Mouse (Mus musculus): ENCODE data around the gene Epn2.

Epn2 gene

DNA sequence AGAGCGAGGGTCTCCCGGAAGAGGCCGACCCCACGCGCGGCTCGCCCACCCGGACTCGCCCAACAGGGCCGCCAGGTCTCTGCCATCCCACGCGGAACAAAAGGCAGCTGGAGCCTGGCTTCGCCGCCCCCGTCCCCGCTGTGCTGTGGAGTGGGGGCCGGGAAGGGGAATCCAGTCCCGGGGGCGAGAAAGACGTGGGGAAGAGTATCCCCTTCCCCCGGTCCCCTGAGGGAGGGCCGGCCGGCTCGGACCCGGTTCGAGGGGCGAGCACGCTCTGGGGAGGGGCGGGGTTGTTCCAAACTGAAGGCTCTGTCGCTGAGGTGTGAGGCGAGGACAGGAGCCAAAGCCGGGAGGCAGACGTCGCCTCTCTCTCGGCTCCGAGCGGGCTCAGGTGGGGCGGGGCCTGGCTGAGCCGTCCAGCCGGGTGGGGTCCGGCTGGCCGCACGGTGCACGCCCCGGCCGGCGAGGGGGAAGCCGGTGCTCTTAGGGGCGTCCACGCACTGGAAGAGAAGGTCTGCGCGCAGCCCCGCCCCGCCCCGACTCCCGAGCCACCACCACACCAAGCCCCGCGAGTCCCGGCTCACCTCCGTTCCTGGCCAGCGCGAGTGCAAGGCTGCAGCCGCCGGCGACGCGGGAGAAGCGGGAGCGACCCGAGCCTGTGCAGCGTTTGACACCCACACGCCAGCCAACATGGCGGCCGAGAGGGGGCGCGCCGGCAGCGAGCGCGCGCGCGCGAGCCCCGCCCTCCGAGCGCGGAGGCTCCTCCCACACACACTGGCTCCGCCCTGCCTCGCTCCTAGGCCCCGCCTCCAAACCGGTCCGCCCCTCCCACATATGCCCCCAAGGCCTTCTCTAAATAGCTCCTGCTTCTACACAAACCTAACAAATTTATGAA is at the start of gene Epn2:
Gene Epn2, minus strand, starts transcription at position 705 of the 895 bp plus-strand sequence.
- peak; percentile 70 for DNase-seq (ENCODE audit: low read depth, low spot score)

DNA sequence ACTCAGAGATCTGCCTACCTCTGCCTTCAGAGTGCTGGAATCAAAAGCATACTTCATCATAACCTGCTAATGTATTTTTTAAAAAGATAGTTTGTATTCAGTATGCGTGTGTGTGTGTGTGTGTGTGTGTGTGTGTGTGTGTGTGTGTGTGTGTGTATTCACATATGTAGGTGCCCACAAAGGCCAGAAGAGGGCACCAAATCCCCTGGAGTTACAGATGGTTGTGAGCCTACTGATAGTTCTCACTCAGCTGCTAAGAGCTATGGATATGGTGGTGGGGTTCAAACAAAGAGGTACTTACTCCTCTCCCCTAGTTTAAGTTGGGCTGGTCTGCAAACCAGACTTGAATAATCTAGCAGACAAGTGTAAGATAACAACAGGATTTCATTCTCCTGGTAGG is 47.0 kb upstream of the Epn2 start:
- no peak for DNase-seq (ENCODE audit: low read depth, low spot score)

DNA sequence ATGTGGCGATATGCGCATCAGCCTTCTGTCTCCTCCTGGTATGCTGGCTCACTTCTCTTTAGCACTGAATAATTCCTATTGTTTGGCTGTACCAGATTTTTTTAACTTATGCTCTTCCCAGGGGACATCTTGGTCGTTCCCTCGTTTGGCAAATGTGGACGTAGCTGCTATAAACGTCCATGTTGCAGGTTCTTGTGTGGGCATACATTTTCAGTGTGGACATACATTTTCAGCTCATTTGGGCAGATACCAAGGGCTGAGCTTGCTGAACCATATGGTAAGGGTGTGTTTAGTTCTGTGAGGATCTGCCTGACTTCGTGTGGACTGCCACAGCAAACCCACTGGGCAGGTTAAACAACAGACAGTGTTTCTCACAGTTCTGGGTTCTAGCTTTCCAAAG is 45.6 kb upstream of the Epn2 start:
- DNase-seq (ENCODE audit: low read depth, low spot score): no peak

DNA sequence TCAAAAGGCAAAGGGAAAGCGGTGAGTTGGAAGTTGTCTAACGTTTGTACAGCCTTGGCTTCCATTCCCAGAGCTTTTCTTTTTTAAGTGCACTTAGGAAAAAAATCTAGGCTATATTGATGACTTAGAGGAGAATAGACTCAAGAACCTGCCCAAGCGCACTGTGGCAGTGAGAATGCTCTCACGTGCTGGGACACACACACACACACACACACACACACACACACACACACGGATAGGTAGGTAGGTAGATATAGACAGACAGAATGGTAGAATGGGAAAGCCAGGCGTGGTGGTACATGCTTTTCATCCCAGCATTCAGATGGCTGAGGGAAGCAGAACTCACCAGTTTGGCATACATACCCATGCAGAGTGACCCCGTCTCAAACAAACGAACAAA is 41.3 kb upstream of the Epn2 start:
- no peak for DNase-seq (ENCODE audit: low read depth, low spot score)

DNA sequence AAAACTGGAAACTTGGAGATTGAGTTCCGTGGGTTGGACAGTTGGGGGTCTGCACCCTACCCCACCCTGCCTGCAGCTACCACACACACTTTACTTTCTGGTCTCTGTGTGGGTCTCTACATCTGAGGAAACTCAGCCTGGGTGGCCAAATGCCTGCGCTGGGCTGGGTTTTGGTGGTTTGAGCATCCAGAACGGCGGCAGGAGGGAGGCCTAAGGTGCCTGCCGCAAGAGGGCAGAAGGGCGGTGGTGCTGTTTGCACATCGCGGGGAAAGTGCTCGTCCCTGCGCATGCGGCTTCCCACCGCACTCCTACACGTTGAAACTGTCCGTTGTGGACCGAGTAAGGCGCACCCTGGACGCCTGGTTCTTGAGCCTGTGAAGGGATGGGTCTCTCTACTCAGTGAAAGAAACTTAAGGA is 40.8 kb upstream of the Epn2 start:
- peak; percentile 28 for DNase-seq (ENCODE audit: low read depth, low spot score)

DNA sequence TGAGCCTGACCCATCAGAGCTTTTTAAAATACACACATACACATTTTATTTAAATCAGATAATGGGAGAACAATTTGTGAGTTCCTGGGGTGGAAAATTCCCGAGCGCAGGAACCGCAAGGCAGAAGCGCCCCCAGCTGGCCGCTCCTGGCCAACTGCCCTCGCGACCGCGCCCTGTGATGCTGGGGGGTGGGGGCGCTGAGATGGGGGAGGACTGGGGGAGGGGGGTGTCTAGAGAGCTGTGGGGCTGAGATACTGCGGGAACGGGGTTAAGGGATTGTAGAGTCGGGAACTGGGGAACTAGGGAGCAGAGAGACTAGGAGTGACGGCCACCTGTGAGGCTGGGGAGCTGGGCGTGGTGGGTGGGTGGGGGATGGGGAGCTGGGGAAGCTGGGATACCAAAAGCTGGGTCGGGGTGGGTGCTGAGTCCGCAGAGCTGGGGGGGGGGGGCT is 40.3 kb upstream of the Epn2 start:
- DNase-seq (ENCODE audit: low read depth, low spot score): peak; percentile 17

DNA sequence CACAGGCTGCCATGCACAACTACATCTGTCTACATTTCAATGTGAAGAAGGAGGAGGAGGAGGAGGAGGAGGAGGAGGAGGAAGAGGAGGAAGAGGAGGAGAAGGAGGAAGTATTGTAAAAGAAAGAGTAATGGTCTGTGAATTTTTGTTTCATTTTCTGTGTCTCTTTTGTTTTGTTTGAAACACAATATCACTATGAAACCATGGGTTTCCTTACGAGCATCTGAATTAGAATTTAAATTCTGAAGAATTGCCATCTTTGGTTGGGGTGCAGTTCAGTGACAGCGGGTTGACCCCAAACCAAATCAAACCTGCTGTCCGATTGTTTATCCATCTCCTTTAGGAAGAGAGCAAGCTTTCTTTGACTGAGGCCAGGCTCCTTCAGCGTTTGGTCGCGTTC is 39.9 kb upstream of the Epn2 start:
- no peak for DNase-seq (ENCODE audit: low read depth, low spot score)

DNA sequence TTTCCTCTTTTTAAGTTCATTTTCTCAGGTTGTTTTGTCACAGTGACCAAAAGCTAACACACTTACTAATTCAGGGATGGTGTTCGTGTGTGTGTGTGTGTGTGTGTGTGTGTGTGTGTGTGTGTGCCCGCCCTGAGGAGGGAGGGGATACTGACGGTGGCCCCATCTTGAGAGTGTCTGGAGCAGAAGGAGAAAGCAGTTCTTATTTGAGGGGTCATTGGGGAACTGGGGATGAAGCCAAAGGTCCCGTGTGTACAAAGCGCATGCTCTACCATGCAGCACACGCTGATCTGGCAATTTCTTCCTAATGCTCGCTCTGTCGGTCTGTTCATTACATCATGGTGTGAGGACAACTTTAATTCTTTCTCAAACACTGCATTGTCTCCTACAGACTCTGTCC is 39.1 kb upstream of the Epn2 start:
- no peak for DNase-seq (ENCODE audit: low read depth, low spot score)

DNA sequence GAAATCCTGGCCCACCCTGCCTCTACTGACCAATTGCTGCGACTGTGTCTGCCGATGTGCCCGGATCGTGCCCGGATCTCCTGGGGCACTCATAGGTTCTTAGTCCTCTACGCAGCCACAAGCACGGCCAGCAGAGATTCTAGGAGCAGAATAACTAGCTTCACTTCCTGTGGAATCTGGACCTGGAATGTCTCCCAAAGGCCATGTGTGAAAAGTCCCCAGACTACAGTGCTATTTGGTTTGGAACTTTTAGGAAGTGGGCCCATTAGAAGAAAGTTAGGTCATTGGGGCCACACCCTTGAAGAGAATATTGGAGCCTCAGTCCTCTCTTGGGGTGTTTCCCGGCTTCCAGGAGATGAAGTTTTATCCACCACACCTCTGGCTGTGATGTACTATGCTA is 38.6 kb upstream of the Epn2 start:
- no peak for DNase-seq (ENCODE audit: low read depth, low spot score)

DNA sequence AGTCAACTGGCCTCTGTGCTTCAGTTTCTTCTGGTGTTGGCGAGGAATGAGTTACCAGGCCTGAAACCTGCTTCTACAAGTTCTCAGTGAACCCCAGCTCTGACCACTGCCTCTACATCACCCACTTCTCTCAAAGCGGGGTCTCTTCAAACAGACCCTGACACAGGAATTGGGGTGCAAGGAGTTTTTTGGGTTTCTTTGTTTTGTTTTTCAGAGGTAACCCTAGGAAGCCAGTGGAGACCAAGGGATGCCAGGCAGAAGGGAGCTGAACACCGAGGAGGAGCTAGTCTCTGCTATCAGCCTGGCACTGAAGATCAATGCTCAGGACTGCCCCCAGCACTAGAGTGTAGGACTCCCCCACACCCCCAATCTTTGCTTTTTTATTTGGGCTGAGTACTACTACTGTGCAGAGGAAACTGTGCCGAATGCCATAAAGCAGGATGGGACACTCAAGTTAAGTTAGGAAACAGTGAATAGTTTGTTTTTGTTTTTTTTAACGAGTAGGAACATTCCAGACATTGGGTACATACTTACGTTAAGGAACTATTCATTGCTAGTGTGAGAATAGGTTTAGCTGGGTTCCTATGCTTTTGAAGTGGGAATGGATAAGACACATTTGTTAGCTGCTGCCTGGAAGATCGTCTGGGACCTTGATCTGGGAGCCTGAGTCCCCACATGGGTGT is 37.9 kb upstream of the Epn2 start:
- DNase-seq (ENCODE audit: low read depth, low spot score): no peak

DNA sequence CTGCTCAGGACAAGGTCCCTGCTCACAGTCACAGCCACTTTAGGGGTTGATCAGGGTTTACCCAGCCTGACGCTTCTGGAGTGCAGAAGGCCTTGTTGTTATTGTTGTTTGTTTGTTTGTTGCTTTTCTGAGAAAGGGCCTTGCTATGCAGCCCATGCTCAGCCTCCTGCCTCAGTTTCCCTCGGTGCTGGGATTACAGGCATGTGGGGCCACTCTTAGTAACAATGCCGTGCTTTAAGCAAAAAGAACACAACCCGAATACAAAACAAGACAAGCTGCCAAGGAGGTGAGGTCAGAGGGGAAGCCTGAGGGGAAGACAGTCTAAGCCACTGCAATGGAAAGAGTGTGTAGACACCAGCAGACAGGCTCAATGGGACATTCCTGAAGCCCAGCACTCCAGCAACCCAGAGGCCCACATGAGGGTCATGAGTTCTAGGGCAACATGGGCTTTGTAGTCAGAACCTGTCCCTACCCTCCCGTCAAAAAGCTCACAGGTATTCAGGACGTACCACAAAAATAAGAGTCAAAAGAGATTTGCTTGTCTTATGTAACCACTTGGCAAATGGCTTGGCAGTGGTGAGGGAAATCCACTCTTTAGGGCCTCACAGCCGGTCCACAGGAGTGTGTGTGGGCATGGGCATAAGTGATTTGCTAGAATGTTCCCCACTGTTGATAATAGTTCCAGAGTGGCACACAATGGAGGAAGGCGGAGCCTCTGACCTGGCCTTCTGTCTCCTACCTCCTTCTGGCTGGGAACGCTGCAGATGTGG is 37.2 kb upstream of the Epn2 start:
- DNase-seq (ENCODE audit: low read depth, low spot score): no peak

DNA sequence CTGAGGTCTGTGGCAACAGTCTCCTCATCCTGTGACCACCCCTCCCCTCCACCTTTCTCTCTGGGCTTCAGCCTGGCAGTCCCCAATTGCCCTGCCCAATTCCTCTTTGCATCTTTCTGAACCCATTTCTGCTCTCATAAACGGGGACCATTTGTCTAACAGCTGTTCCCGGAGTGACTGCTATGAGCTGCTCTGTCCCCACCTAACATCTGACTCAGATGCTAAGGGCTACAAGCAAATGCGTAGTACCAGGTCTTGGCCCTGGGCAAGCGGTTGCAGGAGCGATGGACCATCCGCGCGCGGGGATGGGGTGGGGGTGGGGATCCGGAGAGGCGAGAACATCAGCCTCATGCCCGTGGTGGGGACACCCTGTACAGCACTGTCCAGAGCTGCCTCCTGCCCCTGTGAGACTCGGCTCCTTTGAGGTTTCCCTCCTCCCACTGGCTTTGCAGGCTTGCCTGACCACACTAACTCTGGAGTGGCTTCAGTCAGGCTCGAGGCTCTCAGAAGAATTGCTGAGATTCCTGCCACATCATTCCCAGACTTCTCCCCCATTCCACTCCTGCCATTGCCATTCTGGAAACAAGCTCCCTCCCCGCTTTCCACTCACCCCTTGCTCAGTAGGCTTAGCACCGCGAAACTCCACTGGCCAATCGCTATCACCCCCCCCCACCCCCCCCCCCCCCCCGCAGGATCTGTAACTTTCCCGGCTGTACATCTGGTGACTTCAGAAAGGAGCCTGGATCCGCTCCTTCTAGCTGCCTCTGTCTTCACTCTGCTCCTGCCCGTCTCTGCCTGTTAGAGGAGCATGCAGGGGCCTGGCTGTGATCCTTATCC is 36.4 kb upstream of the Epn2 start:
- no peak for DNase-seq (ENCODE audit: low read depth, low spot score)

DNA sequence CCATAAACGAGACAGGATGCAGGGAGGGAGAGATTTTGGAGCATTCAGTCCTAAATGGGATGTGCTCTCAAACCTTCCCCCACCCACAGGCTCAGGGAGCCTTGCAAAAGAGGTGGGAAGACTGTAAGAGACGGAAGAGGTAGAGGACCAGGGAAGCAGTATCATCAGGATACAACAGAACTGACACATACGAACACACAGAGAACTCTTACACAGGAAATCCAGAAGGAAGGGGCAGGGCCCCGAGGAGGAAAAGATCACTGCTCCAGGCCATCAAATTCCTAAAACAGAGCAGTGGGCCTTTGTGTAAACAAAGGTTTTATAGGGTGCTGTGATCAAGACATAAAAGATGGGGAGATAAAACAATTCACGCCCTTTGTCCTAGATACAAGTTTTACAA is 34.9 kb upstream of the Epn2 start:
- DNase-seq (ENCODE audit: low read depth, low spot score): no peak

DNA sequence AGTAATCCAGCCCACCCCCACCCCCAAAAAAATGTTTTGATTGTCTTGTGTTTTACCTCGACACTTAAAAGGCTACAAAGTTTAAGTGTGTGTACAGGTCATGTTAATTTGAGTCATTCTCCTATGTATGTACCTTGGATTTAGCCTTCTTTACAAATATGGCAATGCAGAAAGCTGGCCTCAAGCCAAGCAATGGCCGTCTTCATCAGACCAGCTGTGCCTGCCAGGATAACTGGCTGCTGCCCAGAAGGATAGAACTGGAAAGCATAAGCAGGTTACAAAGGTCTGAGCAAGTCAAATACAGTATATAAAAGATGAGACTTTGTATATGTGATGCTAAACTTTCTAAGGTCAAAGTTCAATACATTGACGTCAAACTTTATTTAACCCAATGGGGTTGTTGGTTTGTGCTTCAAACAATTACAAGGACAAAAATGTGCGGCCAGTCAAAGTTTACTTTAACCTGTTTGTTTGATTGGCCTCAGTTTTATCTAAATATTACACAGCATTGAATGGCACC is 32.7 kb upstream of the Epn2 start:
- no peak for DNase-seq (ENCODE audit: low read depth, low spot score)

DNA sequence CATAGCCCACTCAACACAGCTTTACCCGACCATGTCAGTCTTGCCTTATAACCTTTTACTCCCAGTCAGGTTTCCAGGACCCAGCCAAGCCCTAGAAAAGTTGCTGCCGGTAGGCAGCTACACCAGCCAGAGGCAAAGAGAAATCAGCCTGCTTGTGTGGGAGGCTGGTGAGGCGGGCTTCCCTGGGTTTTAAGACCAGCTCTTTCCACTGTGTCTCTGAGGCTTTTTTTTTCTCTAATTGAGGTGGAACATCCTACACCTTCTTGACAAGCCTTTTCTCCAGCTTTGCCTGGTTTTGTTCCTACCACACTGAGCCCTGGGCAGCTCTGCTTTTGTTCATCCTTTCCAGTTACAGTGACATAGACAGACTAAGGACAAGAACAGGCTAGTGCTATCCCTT is 31.7 kb upstream of the Epn2 start:
- no peak for DNase-seq (ENCODE audit: low read depth, low spot score)

DNA sequence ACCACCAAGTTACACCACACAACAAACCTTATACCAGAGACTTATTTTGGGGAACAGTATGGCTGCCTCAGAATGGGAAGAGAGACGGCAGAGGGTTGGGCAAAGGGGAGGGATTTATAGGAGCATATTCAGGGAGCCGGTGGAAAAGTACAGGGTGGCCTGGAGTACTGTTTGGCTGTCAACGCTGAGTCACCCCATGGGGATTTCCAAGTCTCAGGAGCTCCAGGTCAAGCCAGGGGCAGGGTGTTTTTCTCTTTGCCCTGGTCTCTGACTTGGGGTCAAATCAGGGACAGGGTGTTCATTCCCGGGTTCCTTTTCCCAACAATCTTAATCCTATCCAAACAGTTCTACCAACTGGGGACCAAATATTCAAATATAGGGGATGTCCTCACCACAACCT is 28.6 kb upstream of the Epn2 start:
- no peak for DNase-seq (ENCODE audit: low read depth, low spot score)

DNA sequence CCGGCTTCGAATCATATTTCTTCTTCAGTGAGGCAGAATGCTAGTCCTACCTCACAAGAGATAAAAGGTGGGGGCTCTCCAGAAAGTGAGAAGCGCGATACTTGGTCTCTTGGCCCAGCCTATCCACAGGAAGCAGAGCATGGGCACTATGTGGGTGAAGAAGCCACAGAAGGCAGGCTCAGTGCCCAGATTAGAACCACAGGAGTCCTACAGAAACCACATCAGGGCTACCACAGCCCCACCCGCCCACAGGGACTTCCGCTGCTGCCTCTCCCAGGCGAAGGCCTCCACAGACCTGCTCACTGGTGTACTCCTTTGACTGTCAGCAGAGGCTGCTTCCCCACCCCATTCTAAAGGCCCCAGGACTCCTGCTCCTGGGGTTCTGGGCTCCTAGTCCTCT is 23.2 kb upstream of the Epn2 start:
- DNase-seq (ENCODE audit: low read depth, low spot score): no peak

DNA sequence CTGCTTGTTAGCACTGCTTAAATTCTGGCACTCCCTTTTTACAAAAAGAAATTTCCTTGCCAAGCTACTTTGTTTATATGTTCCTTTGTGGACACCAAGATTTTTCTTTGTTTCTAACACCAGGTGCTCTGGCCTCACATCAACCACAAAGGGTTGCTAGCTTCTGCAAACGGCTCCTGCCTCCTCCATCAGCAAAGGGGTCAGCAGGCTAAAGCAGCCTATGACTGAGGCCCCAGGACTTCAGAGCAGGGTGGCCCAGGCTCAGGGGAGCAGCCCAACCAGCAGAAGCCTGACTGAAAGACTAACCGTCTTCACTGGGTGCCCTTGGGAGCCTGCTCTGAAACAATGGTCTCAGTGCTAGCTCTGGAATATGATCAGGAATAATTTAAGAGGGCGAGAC is 22.0 kb upstream of the Epn2 start:
- no peak for DNase-seq (ENCODE audit: low read depth, low spot score)

DNA sequence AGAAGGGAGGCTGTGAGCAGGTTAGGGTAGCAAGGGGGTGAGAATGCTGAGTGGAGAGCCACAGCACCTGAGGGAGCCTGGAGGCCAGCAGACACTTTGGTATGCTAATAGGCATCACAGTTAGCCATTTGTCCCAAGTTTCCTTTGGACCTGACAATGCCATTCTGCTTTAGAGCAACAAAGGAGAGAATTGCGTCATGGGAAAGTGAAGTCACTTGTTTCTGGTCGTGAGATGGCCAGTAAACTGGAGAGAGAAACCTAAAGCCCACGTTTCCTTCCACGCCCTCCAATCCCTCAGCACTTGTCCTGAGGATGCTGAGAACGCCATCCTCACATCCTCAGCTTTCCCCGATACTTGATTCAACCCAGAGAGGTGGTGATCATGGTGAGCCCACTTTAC is 18.9 kb upstream of the Epn2 start:
- no peak for DNase-seq (ENCODE audit: low read depth, low spot score)

DNA sequence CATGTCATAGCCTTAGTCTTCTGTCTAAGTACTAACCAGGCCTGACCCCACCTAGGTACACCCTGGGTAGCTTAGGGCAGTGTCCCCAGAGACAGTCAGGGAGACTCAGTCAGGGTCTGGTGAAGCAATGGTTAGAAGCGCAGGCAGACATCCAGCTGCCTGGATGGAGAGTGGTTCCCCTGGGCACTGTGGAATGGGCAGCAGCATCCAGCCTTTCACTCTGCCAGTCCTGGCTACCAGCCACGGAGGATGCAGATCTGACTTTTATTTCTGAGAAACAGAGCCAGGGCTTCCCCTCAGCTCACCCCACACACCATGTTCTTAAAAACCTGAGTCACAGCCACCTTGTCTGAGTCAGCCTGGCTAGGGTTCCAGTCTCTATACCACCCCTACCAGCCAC is 18.0 kb upstream of the Epn2 start:
- no peak for DNase-seq (ENCODE audit: low read depth, low spot score)

DNA sequence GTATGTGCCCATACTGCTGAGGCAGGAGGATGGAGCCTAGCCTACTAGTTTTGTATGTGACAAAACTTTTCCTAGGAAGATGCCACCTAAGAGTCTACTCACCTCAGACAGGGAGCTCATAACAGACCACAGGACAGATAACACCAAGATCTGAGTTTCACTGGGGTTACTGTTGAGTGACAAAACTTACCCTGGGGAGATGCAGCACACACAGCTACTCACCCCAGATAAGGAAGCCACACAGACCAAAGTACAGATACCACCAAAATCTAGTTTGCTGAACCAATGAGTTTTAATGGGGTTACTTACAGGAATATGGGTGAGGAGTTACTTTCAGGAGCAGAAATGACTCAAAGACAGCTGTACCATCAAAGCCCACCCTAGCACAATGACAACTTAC is 13.6 kb upstream of the Epn2 start:
- no peak for DNase-seq (ENCODE audit: low read depth, low spot score)

Data from retina, postnatal 7 days (tissue).